Mouse (Mus musculus) G1E (cell line): Measurements from ENCODE around the gene Gng10.

Experiments
- CTCF ChIP-seq: IDR thresholded peaks from 2 replicates; pipeline ENCODE4 v1.5.1; 2012; ENCODE audit warnings: low read depth, low read length, inconsistent platforms, mixed read lengths
- GATA1 ChIP-seq: IDR thresholded peaks from 2 replicates; pipeline ENCODE4 v1.6.1; 2012; ENCODE audit warnings: borderline replicate concordance, low read length, inconsistent platforms, mixed read lengths
- POLR2AphosphoS5 ChIP-seq: IDR thresholded peaks from 2 replicates; pipeline ENCODE4 v1.6.1; 2012; ENCODE audit warnings: low read depth, low read length, inconsistent platforms; ENCODE audit not compliant: insufficient replicate concordance
- TAL1 ChIP-seq: conservative IDR thresholded peaks from 2 replicates; pipeline ENCODE4 v1.6.1; 2012; ENCODE audit warnings: low read depth, low read length, inconsistent platforms, mixed read lengths

- TF ChIP-seq CTCF (no peak), GATA1 (no peak), POLR2AphosphoS5 (no peak), TAL1 (no peak)
Measured at GRCm38 (mm10) chr4:58992195-58992594, 42.7 kb upstream of the Gng10 start.
